Mouse (Mus musculus) limb, embryonic 14.5 days (tissue): Measurements from ENCODE around the gene Arhgef3. TPM values are rescaled to one million over a fixed set of nuclear protein-coding genes. Genes with fewer than 3 reads are reported as not detected.
A peak's percentile ranks its signal among the peaks of the same experiment; 100 is the strongest.

Source experiments
- ATAC-seq: fragments of 200-750 bp; cut with Nextera tagmentation; 2 replicates; pipeline ENCODE4 v1.8.0; 2017; ENCODE audit warnings: low read depth, moderate number of reproducible peaks, moderate TSS enrichment; ENCODE audit not compliant: low FRiP score
- DNase-seq: peaks from one replicate; pipeline ENCODE4 v3.0.0-alpha.2; 2015; ENCODE audit warnings: low spot score
- H3K27ac ChIP-seq: fragments of 300-500 bp; sonication (generic); replicated peaks from 2 replicates; pipeline ENCODE4 v1.5.1; 2014; ENCODE audit warnings: low read depth, mild to moderate bottlenecking, low read length, moderate library complexity, mixed read lengths
- H3K27me3 ChIP-seq: fragments of 300-500 bp; sonication (generic); 2 replicates; pipeline ENCODE4 v1.6.1; 2014; ENCODE audit warnings: low read length, mixed read lengths; ENCODE audit not compliant: control insufficient read depth, insufficient read depth
- H3K36me3 ChIP-seq: fragments of 300-500 bp; sonication (generic); 2 replicates; pipeline ENCODE4 v1.6.1; 2014; ENCODE audit warnings: mild to moderate bottlenecking, low read length, moderate library complexity, mixed read lengths; ENCODE audit not compliant: control insufficient read depth, insufficient read depth
- H3K4me1 ChIP-seq: fragments of 300-500 bp; sonication (generic); 2 replicates; pipeline ENCODE4 v1.6.1; 2014; ENCODE audit warnings: antibody characterized with exemption, low read length, mixed read lengths; ENCODE audit not compliant: control insufficient read depth, insufficient read depth
- H3K4me2 ChIP-seq: fragments of 300-500 bp; sonication (generic); replicated peaks from 2 replicates; pipeline ENCODE4 v1.6.1; 2014; ENCODE audit warnings: low read depth, mild to moderate bottlenecking, low read length, moderate library complexity; ENCODE audit not compliant: severe bottlenecking
- H3K4me3 ChIP-seq: fragments of 300-500 bp; sonication (generic); replicated peaks from 2 replicates; pipeline ENCODE4 v1.5.1; 2014; ENCODE audit warnings: low read length
- H3K9ac ChIP-seq: fragments of 300-500 bp; sonication (generic); 2 replicates; pipeline ENCODE4 v1.6.1; 2014; ENCODE audit warnings: mild to moderate bottlenecking, low read depth, low read length, moderate library complexity; ENCODE audit not compliant: severe bottlenecking
- H3K9me3 ChIP-seq: fragments of 300-500 bp; sonication (generic); 2 replicates; pipeline ENCODE4 v1.6.1; 2016; ENCODE audit warnings: low read length; ENCODE audit not compliant: control insufficient read depth
- POLR2A ChIP-seq: fragments of 200-500 bp; IDR thresholded peaks from 2 replicates; pipeline ENCODE4 v1.8.0; 2012; ENCODE audit warnings: inconsistent platforms, mild to moderate bottlenecking, moderate library complexity, borderline replicate concordance; ENCODE audit not compliant: insufficient read depth, insufficient read length; ENCODE audit errors: extremely low read depth
- WGBS: fragments of 180-500 bp; shearing (Covaris S2); extraction: QIAGEN DNeasy Blood & Tissue Kit; methylation state at CpG from one replicate; pipeline ENCODE4 v1.1.7; 2014; 5-methylcytosine and 5-hydroxymethylcytosine counted together
- polyA plus RNA-seq, 2 experiments: library from polyadenylated mRNA; depleted of rRNA in 1 of 2; stranded (reverse) in 1 of 2; unstranded in 1 of 2; fragments of >200 nt; fragmentation: Nextera tagmentation in 1 of 2; extraction: Ambion mirVana in 1 of 2; gene quantifications; 2 replicates each; pipeline versions ENCODE4 v1.2.1 to v1.2.3; 2012 to 2014

The Arhgef3 gene
- polyA plus RNA-seq, 2 experiments = 14.3 to 22.5 TPM

- H3K9ac ChIP-seq = no peak overlapping the region
- no peaks in the 10 kb centered on the region for H3K36me3 ChIP-seq
- 0 out of 2 replicates have a peak, but pooled peaks have one; percentile 44 for ATAC-seq
- no peaks in the 10 kb centered on the region; the same call in 1 of the 2 replicates for H3K9me3 ChIP-seq
- DNase-seq = peak; percentile 54
- no peak for TF ChIP-seq POLR2A
- H3K27ac ChIP-seq = peak overlapping the region; percentile 74
- WGBS = 26% methylated on average over 6 of the region's 6 CpGs
- no peaks in the 10 kb centered on the region for H3K27me3 ChIP-seq
- no peak overlapping the region for H3K4me3 ChIP-seq
- H3K4me1 ChIP-seq = peaks cover 35% of the 10 kb centered on the region
- 0 out of 2 replicates have a peak overlapping the region, but pooled peaks have one; percentile 10 for H3K4me2 ChIP-seq
These were observed 210.8 kb downstream of the Arhgef3 start for GRCm38 (mm10) chr14:27325537-27325936.

- Histone ChIP-seq H3K4me1 (peaks cover 52% of the 10 kb centered on the region), H3K4me2 (no peak overlapping the region), H3K36me3 (no peaks in the 10 kb centered on the region), H3K4me3 (no peak overlapping the region), H3K27me3 (no peaks in the 10 kb centered on the region), H3K27ac (no peak overlapping the region), H3K9me3 (no peaks in the 10 kb centered on the region; the same call in 1 of the 2 replicates), H3K9ac (no peak overlapping the region)
- DNase-seq (peak; percentile 9), ATAC-seq (no peak)
- 61% methylated on average over 3 of the region's 3 CpGs for WGBS
- no peak for TF ChIP-seq POLR2A
These were observed 213.2 kb downstream of the Arhgef3 start for GRCm38 (mm10) chr14:27327862-27328261.

DNA sequence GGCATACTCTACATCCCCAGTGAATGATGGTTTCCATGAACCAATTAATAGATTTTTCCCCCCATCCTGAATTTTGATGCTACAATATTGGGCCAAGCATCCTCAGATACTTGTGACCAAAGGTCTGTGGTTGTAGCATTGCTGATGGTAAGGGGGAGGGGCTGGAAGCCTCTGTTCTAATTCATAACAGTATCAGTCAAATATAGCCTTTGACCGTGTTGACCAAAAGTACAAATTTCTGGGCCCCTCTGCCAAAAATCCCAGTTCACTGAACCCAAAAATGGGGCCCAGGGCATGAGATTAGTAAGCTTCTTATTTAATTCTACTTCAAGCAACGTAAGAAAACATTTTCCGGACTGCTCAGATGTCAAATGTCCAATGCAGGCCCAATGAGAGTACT, 214.3 kb downstream of the Arhgef3 start:
- ATAC-seq (no peak), DNase-seq (no peak)
- no peak overlapping the region for H3K4me3 ChIP-seq
- H3K4me1 ChIP-seq = peaks cover 58% of the 10 kb centered on the region
- no peak overlapping the region for H3K9ac ChIP-seq
- no peaks in the 10 kb centered on the region for H3K27me3 ChIP-seq
- WGBS = 89% methylated on average over 3 of the region's 3 CpGs
- H3K4me2 ChIP-seq = no peak overlapping the region
- no peak for TF ChIP-seq POLR2A
- H3K9me3 ChIP-seq = no peaks in the 10 kb centered on the region
- no peaks in the 10 kb centered on the region for H3K36me3 ChIP-seq
- H3K27ac ChIP-seq = no peak overlapping the region

- DNase-seq (no peak), ATAC-seq (no peak)
- Histone ChIP-seq H3K4me3 (no peak overlapping the region), H3K27me3 (no peaks in the 10 kb centered on the region), H3K4me1 (peaks cover 44% of the 10 kb centered on the region), H3K36me3 (no peaks in the 10 kb centered on the region), H3K9ac (no peak overlapping the region), H3K4me2 (no peak overlapping the region), H3K9me3 (no peaks in the 10 kb centered on the region), H3K27ac (no peak overlapping the region; the same call in 1 of the 2 replicates)
- 64% methylated on average over 10 of the region's 10 CpGs for WGBS
- TF ChIP-seq POLR2A = no peak
These were observed 216.9 kb downstream of the Arhgef3 start for GRCm38 (mm10) chr14:27331490-27332035.

GRCm38 (mm10) chr14:27332359-27332987, 217.8 kb downstream of the Arhgef3 start:
- Histone ChIP-seq H3K27ac (peak overlapping the region; percentile 71), H3K4me2 (no peak overlapping the region; the same call in 1 of the 2 replicates), H3K4me3 (no peak overlapping the region), H3K9ac (no peak overlapping the region), H3K27me3 (no peaks in the 10 kb centered on the region), H3K4me1 (peaks cover 49% of the 10 kb centered on the region), H3K36me3 (no peaks in the 10 kb centered on the region), H3K9me3 (no peaks in the 10 kb centered on the region)
- no peak for TF ChIP-seq POLR2A
- 37% methylated on average over 4 of the region's 4 CpGs for WGBS
- peak; percentile 84 for DNase-seq
- peak; percentile 76 for ATAC-seq
